33 mouse cellular contexts compared by ENCODE assay signal in genomic region chr4:47430557-47430956, GRCm38 (mm10). TPM values are rescaled to one million over a fixed set of nuclear protein-coding genes. Genes with fewer than 3 reads are reported as not detected.
DNase-seq lines count a peak whose midpoint lies in the region; ATAC-seq lines count a peak whose summit lies in the region.
"Had no signal": no experiment of that assay in that cellular context is flagged by ENCODE, and none has a peak within 500 bp of the region (broad histone marks: within the 10 kb centered on the region; RNA-seq: fewer than 3 reads in every experiment).

No protein-coding gene starts in this region.

- no peak overlapping the region for H3K27ac ChIP-seq in embryonic facial prominence, embryonic 11.5 days (replicated peaks; ENCODE audit: low read depth, low read length)
- no peak overlapping the region for H3K27ac ChIP-seq in embryonic facial prominence, embryonic 10.5 days (replicated peaks)
- H3K27ac ChIP-seq in lung, embryonic 16.5 days (ENCODE audit: low read length): no peak overlapping the region
- no peak overlapping the region for H3K27ac ChIP-seq in hindbrain, embryonic 16.5 days (ENCODE audit: low read depth, low read length)
- H3K27ac ChIP-seq: embryonic facial prominence, embryonic 12.5 days; forebrain, embryonic 10.5 days; forebrain, embryonic 15.5 days; hindbrain, embryonic 13.5 days; kidney, embryonic 15.5 days; limb, embryonic 10.5 days; limb, embryonic 15.5 days; liver, embryonic 13.5 days; macrophage; midbrain, embryonic 12.5 days; neural tube, embryonic 12.5 days had no signal

- DNase-seq in embryonic facial prominence, embryonic 11.5 days (ENCODE audit: low spot score): peak; percentile 26
- no peak for DNase-seq in embryonic facial prominence, embryonic 10.5 days (ENCODE audit: low spot score)
- no peak for DNase-seq in lung, postnatal 14 days
- peak; percentile 57 for DNase-seq in 416B (ENCODE audit: low read depth)
- DNase-seq in heart, adult 18-20 months: no peak
- DNase-seq: adrenal gland, adult 2 months; adrenal gland, postnatal 36 days; cerebellum, adult 18-20 months; cerebellum, postnatal 10 days; heart, postnatal 4 days; kidney, adult 18-20 months; kidney, postnatal 4 days; layer of hippocampus, postnatal 36 days; liver, embryonic 13.5 days; lung, adult 2 months; right cerebral cortex, postnatal 4 days had no signal

- 50% methylated on average over 6 of the region's 6 CpGs for WGBS in embryonic facial prominence, embryonic 11.5 days
- WGBS in embryonic facial prominence, embryonic 10.5 days: 61% methylated on average over 6 of the region's 6 CpGs
- WGBS in lung, embryonic 16.5 days: 32% methylated on average over 6 of the region's 6 CpGs
- WGBS in hindbrain, embryonic 16.5 days: 80% methylated on average over 6 of the region's 6 CpGs

- no peaks in the 10 kb centered on the region for H3K9me3 ChIP-seq in embryonic facial prominence, embryonic 11.5 days (replicated peaks; ENCODE audit: control insufficient read depth, low read length)
- H3K9me3 ChIP-seq in embryonic facial prominence, embryonic 10.5 days: no peaks in the 10 kb centered on the region
- no peaks in the 10 kb centered on the region for H3K9me3 ChIP-seq in lung, embryonic 16.5 days (ENCODE audit: control insufficient read depth, low read length)
- H3K9me3 ChIP-seq in hindbrain, embryonic 16.5 days (ENCODE audit: control insufficient read depth, low read length): peaks cover 5% of the 10 kb centered on the region; the same call in 1 of the 2 replicates
- H3K9me3 ChIP-seq: embryonic facial prominence, embryonic 12.5 days; forebrain, embryonic 10.5 days; forebrain, embryonic 15.5 days; heart, embryonic 12.5 days; hindbrain, embryonic 13.5 days; kidney, embryonic 15.5 days; limb, embryonic 10.5 days; limb, embryonic 15.5 days; liver, embryonic 13.5 days; midbrain, embryonic 12.5 days; neural tube, embryonic 12.5 days had no signal

- H3K36me3 ChIP-seq in embryonic facial prominence, embryonic 11.5 days (replicated peaks; ENCODE audit: control insufficient read depth, insufficient read depth, low read depth, low read length): no peaks in the 10 kb centered on the region
- H3K36me3 ChIP-seq in embryonic facial prominence, embryonic 10.5 days (replicated peaks): no peaks in the 10 kb centered on the region
- no peaks in the 10 kb centered on the region for H3K36me3 ChIP-seq in lung, embryonic 16.5 days (ENCODE audit: control insufficient read depth, insufficient read depth, low read length)
- no peaks in the 10 kb centered on the region for H3K36me3 ChIP-seq in hindbrain, embryonic 16.5 days (ENCODE audit: control insufficient read depth, insufficient read depth, low read length)
- H3K36me3 ChIP-seq: embryonic facial prominence, embryonic 12.5 days; forebrain, embryonic 10.5 days; forebrain, embryonic 15.5 days; heart, embryonic 12.5 days; hindbrain, embryonic 13.5 days; kidney, embryonic 15.5 days; limb, embryonic 10.5 days; limb, embryonic 15.5 days; liver, embryonic 13.5 days; midbrain, embryonic 12.5 days; neural tube, embryonic 12.5 days had no signal

- H3K4me3 ChIP-seq in embryonic facial prominence, embryonic 11.5 days (ENCODE audit: low read depth, low read length): no peak overlapping the region
- no peak overlapping the region for H3K4me3 ChIP-seq in embryonic facial prominence, embryonic 10.5 days
- H3K4me3 ChIP-seq in lung, embryonic 16.5 days (ENCODE audit: low read length): no peak overlapping the region
- no peak overlapping the region for H3K4me3 ChIP-seq in hindbrain, embryonic 16.5 days (ENCODE audit: low read length)
- H3K4me3 ChIP-seq: embryonic facial prominence, embryonic 12.5 days; forebrain, embryonic 10.5 days; forebrain, embryonic 15.5 days; heart, embryonic 12.5 days; hindbrain, embryonic 13.5 days; kidney, embryonic 15.5 days; limb, embryonic 10.5 days; limb, embryonic 15.5 days; liver, embryonic 13.5 days; midbrain, embryonic 12.5 days; myocyte; neural tube, embryonic 12.5 days had no signal

- H3K27me3 ChIP-seq in embryonic facial prominence, embryonic 11.5 days (ENCODE audit: control insufficient read depth, insufficient read depth, low read length): no peaks in the 10 kb centered on the region
- H3K27me3 ChIP-seq in embryonic facial prominence, embryonic 10.5 days (replicated peaks; ENCODE audit: low read depth, poor library complexity, severe bottlenecking): peaks cover 5% of the 10 kb centered on the region; the same call in 1 of the 2 replicates
- no peaks in the 10 kb centered on the region; the same call in 1 of the 2 replicates for H3K27me3 ChIP-seq in lung, embryonic 16.5 days (ENCODE audit: control insufficient read depth, insufficient read depth, low read depth, low read length)
- no peaks in the 10 kb centered on the region for H3K27me3 ChIP-seq in hindbrain, embryonic 16.5 days (replicated peaks; ENCODE audit: control insufficient read depth, insufficient read depth, low read length)
- H3K27me3 ChIP-seq: embryonic facial prominence, embryonic 12.5 days; forebrain, embryonic 15.5 days; heart, embryonic 12.5 days; liver, embryonic 13.5 days; neural tube, embryonic 12.5 days had no signal

- no peak overlapping the region for H3K4me2 ChIP-seq in embryonic facial prominence, embryonic 11.5 days (ENCODE audit: low read depth, low read length)
- H3K4me2 ChIP-seq in lung, embryonic 16.5 days (ENCODE audit: low read depth, low read length): no peak overlapping the region
- no peak overlapping the region for H3K4me2 ChIP-seq in hindbrain, embryonic 16.5 days (ENCODE audit: low read length)
- H3K4me2 ChIP-seq: embryonic facial prominence, embryonic 12.5 days; forebrain, embryonic 15.5 days; heart, embryonic 12.5 days; hindbrain, embryonic 13.5 days; kidney, embryonic 15.5 days; limb, embryonic 15.5 days; liver, embryonic 13.5 days; midbrain, embryonic 12.5 days; neural tube, embryonic 12.5 days had no signal

- no peaks in the 10 kb centered on the region for H3K4me1 ChIP-seq in embryonic facial prominence, embryonic 11.5 days (ENCODE audit: control insufficient read depth, insufficient read depth, low read length)
- no peaks in the 10 kb centered on the region for H3K4me1 ChIP-seq in embryonic facial prominence, embryonic 10.5 days
- H3K4me1 ChIP-seq in lung, embryonic 16.5 days (replicated peaks; ENCODE audit: control insufficient read depth, insufficient read depth, low read length): no peaks in the 10 kb centered on the region
- no peaks in the 10 kb centered on the region for H3K4me1 ChIP-seq in hindbrain, embryonic 16.5 days (ENCODE audit: control insufficient read depth, insufficient read depth, low read depth, low read length)
- H3K4me1 ChIP-seq: embryonic facial prominence, embryonic 12.5 days; forebrain, embryonic 10.5 days; forebrain, embryonic 15.5 days; heart, embryonic 12.5 days; liver, embryonic 13.5 days; midbrain, embryonic 12.5 days had no signal

- ATAC-seq in embryonic facial prominence, embryonic 11.5 days (replicated peaks; ENCODE audit: insufficient number of reproducible peaks, low FRiP score, low TSS enrichment, low read depth): no peak
- ATAC-seq in lung, embryonic 16.5 days (ENCODE audit: low read depth): peak; percentile 59; the same call in 1 of the 2 replicates
- ATAC-seq in megakaryocyte, adult 5-6 weeks (ENCODE audit: poor library complexity, severe bottlenecking): peak; percentile 60
- ATAC-seq in hindbrain, embryonic 16.5 days: no peak
- ATAC-seq: activated CD4-positive, CD25-positive, alpha-beta regulatory T cell, adult 4 months; CD4-positive, CD25-positive, alpha-beta regulatory T cell, adult 4 months; forebrain, embryonic 15.5 days had no signal

- H3K9ac ChIP-seq in embryonic facial prominence, embryonic 11.5 days (replicated peaks; ENCODE audit: low read length): no peak overlapping the region
- H3K9ac ChIP-seq in lung, embryonic 16.5 days (ENCODE audit: low read length): no peak overlapping the region
- no peak overlapping the region for H3K9ac ChIP-seq in hindbrain, embryonic 16.5 days (ENCODE audit: low read depth, low read length)
- H3K9ac ChIP-seq: embryonic facial prominence, embryonic 12.5 days; forebrain, embryonic 15.5 days; heart, embryonic 12.5 days; hindbrain, embryonic 13.5 days; kidney, embryonic 15.5 days; limb, embryonic 15.5 days; liver, embryonic 13.5 days; midbrain, embryonic 12.5 days; neural tube, embryonic 12.5 days had no signal

RNA-seq across cellular contexts. Expression of gene Alg2, which starts 43.6 kb away (rescaled TPM):
- 107 and 111 TPM in 2 replicates for polyA plus RNA-seq in embryonic facial prominence, embryonic 11.5 days (2014; fragmentation: Nextera tagmentation; extraction: Ambion mirVana)
- polyA plus RNA-seq in embryonic facial prominence, embryonic 10.5 days (2016; fragmentation: Nextera tagmentation; extraction: Ambion mirVana): 83.3 TPM in 2 replicates
- 47.3 and 48.1 TPM in 2 replicates for polyA plus RNA-seq in lung, embryonic 16.5 days (2015; fragmentation: Nextera tagmentation; extraction: Ambion mirVana)
- total RNA-seq in megakaryocyte, adult 5-6 weeks (2015): 11.5 and 19.1 TPM in 2 replicates
- 7.9 and 10.8 TPM in 2 replicates for total RNA-seq in megakaryocyte, adult 5-6 weeks (2017)
- polyA plus RNA-seq in hindbrain, embryonic 16.5 days (2015; fragmentation: Nextera tagmentation; extraction: Ambion mirVana): 347 and 352 TPM in 2 replicates
- total RNA-seq in heart, adult 18-20 months (2021): 1 to 10 TPM; 5.0 to 5.3 TPM

RNA-seq across cellular contexts. Expression of gene Sec61b, which starts 43.9 kb away (rescaled TPM):
- polyA plus RNA-seq in embryonic facial prominence, embryonic 11.5 days (2014; fragmentation: Nextera tagmentation; extraction: Ambion mirVana): 391 and 410 TPM in 2 replicates
- polyA plus RNA-seq in embryonic facial prominence, embryonic 10.5 days (2016; fragmentation: Nextera tagmentation; extraction: Ambion mirVana): 377 and 391 TPM in 2 replicates
- polyA plus RNA-seq in lung, embryonic 16.5 days (2015; fragmentation: Nextera tagmentation; extraction: Ambion mirVana): 380 and 404 TPM in 2 replicates
- 382 and 449 TPM in 2 replicates for total RNA-seq in megakaryocyte, adult 5-6 weeks (2015)
- total RNA-seq in megakaryocyte, adult 5-6 weeks (2017): 285 and 302 TPM in 2 replicates
- 233 and 244 TPM in 2 replicates for polyA plus RNA-seq in hindbrain, embryonic 16.5 days (2015; fragmentation: Nextera tagmentation; extraction: Ambion mirVana)
- 10 to 100 TPM; 21.5 to 26.4 TPM for total RNA-seq in heart, adult 18-20 months (2021)

Comparison
In these comparisons a context has a peak if more than half of its experiments do, and no peak if none do; other contexts are left out.
1. DNase-seq: peak in embryonic facial prominence, embryonic 11.5 days (single experiment) and 416B (single experiment); none in embryonic facial prominence, embryonic 10.5 days (single experiment), lung, postnatal 14 days (single experiment) and heart, adult 18-20 months (0 of 2).
2. ATAC-seq: peak in lung, embryonic 16.5 days (single experiment) and megakaryocyte, adult 5-6 weeks (single experiment); none in embryonic facial prominence, embryonic 11.5 days (single experiment) and hindbrain, embryonic 16.5 days (single experiment).